Comparison of ENCODE assay signal across 18 mouse cellular contexts in genomic region chr6:127672071-127672470, GRCm38 (mm10).
"Had no signal": no experiment of that assay in that cellular context is flagged by ENCODE, and none has a peak within 500 bp of the region (broad histone marks: within the 10 kb centered on the region; RNA-seq: fewer than 3 reads in every experiment).

No protein-coding gene starts in this region.

- ATAC-seq: midbrain, embryonic 16.5 days had no signal

- DNase-seq: kidney, adult 9 months; kidney, postnatal 10 days; kidney, postnatal 4 days; left cerebral cortex, postnatal 4 days; lung, embryonic 14.5 days; lung, postnatal 10 days; lung, postnatal 4 days; retina, postnatal 1 day; right cerebral cortex, postnatal 4 days; thymus, adult 2 months; thymus, postnatal 25 days had no signal

- H3K9ac ChIP-seq: limb, embryonic 13.5 days; liver, embryonic 14.5 days; lung, embryonic 14.5 days; neural tube, embryonic 13.5 days; stomach, embryonic 15.5 days had no signal

- H3K27ac ChIP-seq: layer of hippocampus, adult 2 months; limb, embryonic 13.5 days; liver, embryonic 14.5 days; neural tube, embryonic 13.5 days; stomach, embryonic 15.5 days had no signal

- H3K4me2 ChIP-seq: limb, embryonic 13.5 days; lung, embryonic 14.5 days; midbrain, embryonic 11.5 days; neural tube, embryonic 13.5 days; stomach, embryonic 15.5 days had no signal

- H3K27me3 ChIP-seq: neural tube, embryonic 13.5 days; stomach, embryonic 15.5 days had no signal

- H3K9me3 ChIP-seq: limb, embryonic 13.5 days; neural tube, embryonic 13.5 days; stomach, embryonic 15.5 days had no signal

- H3K36me3 ChIP-seq: limb, embryonic 13.5 days; neural tube, embryonic 13.5 days; stomach, embryonic 15.5 days had no signal

- H3K4me3 ChIP-seq: layer of hippocampus, adult 2 months; limb, embryonic 13.5 days; neural tube, embryonic 13.5 days; stomach, embryonic 15.5 days had no signal

- H3K4me1 ChIP-seq: limb, embryonic 13.5 days; stomach, embryonic 15.5 days had no signal
